Mouse (Mus musculus) embryonic facial prominence, embryonic 15.5 days (tissue): Measurements from ENCODE around the gene Dclk1. TPM values are rescaled to one million over a fixed set of nuclear protein-coding genes. Genes with fewer than 3 reads are reported as not detected.

Source experiments
- ATAC-seq: fragments of 200-750 bp; cut with Nextera tagmentation; 2 replicates; pipeline ENCODE4 v1.8.0; 2017; ENCODE audit warnings: low read depth, moderate TSS enrichment; ENCODE audit not compliant: insufficient number of reproducible peaks, low FRiP score, low TSS enrichment
- H3K27ac ChIP-seq: fragments of 300-500 bp; sonication (generic); replicated peaks from 2 replicates; pipeline ENCODE4 v1.5.1; 2015; ENCODE audit warnings: mild to moderate bottlenecking, inconsistent platforms
- H3K27me3 ChIP-seq: fragments of 300-500 bp; sonication (generic); 2 replicates; pipeline ENCODE4 v1.6.1; 2015; ENCODE audit warnings: inconsistent platforms
- H3K36me3 ChIP-seq: fragments of 300-500 bp; sonication (generic); 2 replicates; pipeline ENCODE4 v1.6.1; 2015; ENCODE audit warnings: mild to moderate bottlenecking, inconsistent platforms
- H3K4me1 ChIP-seq: fragments of 300-500 bp; sonication (generic); 2 replicates; pipeline ENCODE4 v1.6.1; 2015; ENCODE audit warnings: inconsistent platforms
- H3K4me2 ChIP-seq: fragments of 300-500 bp; sonication (generic); replicated peaks from 2 replicates; pipeline ENCODE4 v1.6.1; 2015; ENCODE audit warnings: mild to moderate bottlenecking, inconsistent platforms
- H3K4me3 ChIP-seq: fragments of 300-500 bp; sonication (generic); replicated peaks from 2 replicates; pipeline ENCODE4 v1.5.1; 2015; ENCODE audit warnings: mild to moderate bottlenecking, inconsistent platforms
- H3K9ac ChIP-seq: fragments of 300-500 bp; sonication (generic); 2 replicates; pipeline ENCODE4 v1.6.1; 2015; ENCODE audit warnings: inconsistent platforms
- H3K9me3 ChIP-seq: fragments of 300-500 bp; sonication (generic); replicated peaks from 2 replicates; pipeline ENCODE4 v1.6.1; 2016; ENCODE audit warnings: inconsistent platforms
- WGBS: fragments of 180-500 bp; shearing (Covaris S2); methylation state at CpG from one replicate; pipeline ENCODE4 v1.1.7; 2015; 5-methylcytosine and 5-hydroxymethylcytosine counted together
- polyA plus RNA-seq: library from polyadenylated mRNA; unstranded; fragments of >200 nt; fragmentation: Nextera tagmentation; extraction: Ambion mirVana; gene quantifications from 2 replicates; pipeline ENCODE4 v1.2.1, GENCODE M21; 2015

The Dclk1 gene
- polyA plus RNA-seq, 1 experiment from 2014 or later, result 64.6 TPM

GRCm38 (mm10) chr3:55260139-55260538 lies 18.0 kb downstream of the Dclk1 start:
- 71% methylated on average over 7 of the region's 7 CpGs for WGBS
- Histone ChIP-seq H3K27ac (no peak overlapping the region), H3K4me3 (no peak overlapping the region)

GRCm38 (mm10) chr3:55266091-55266490 lies 23.9 kb downstream of the Dclk1 start:
- no peak overlapping the region for H3K4me3 ChIP-seq
- no peak overlapping the region for H3K27ac ChIP-seq
- no peaks in the 10 kb centered on the region for H3K36me3 ChIP-seq
- WGBS, result 88% methylated on average over 5 of the region's 5 CpGs
- no peak overlapping the region for H3K4me2 ChIP-seq
- H3K4me1 ChIP-seq, result peaks cover 8% of the 10 kb centered on the region
- no peak for ATAC-seq
- no peaks in the 10 kb centered on the region for H3K27me3 ChIP-seq
- no peak overlapping the region for H3K9ac ChIP-seq
- no peaks in the 10 kb centered on the region for H3K9me3 ChIP-seq

More at GRCm38 (mm10) chr3:55260139-55260538, 18.0 kb downstream of the Dclk1 start:
- Histone ChIP-seq H3K4me1 (no peaks in the 10 kb centered on the region), H3K9me3 (no peaks in the 10 kb centered on the region), H3K4me2 (no peak overlapping the region), H3K27me3 (no peaks in the 10 kb centered on the region), H3K36me3 (no peaks in the 10 kb centered on the region; the same call in 1 of the 2 replicates), H3K9ac (no peak overlapping the region)
- no peak for ATAC-seq

GRCm38 (mm10) chr3:55269802-55270201 lies 27.6 kb downstream of the Dclk1 start:
- no peak for ATAC-seq
- Histone ChIP-seq H3K4me1 (peaks cover 8% of the 10 kb centered on the region), H3K9me3 (no peaks in the 10 kb centered on the region), H3K9ac (no peak overlapping the region), H3K27ac (no peak overlapping the region), H3K27me3 (no peaks in the 10 kb centered on the region), H3K36me3 (no peaks in the 10 kb centered on the region), H3K4me2 (no peak overlapping the region), H3K4me3 (no peak overlapping the region)
- 71% methylated on average over 4 of the region's 4 CpGs for WGBS

- H3K9me3 ChIP-seq, result no peaks in the 10 kb centered on the region
- peaks cover 8% of the 10 kb centered on the region for H3K4me1 ChIP-seq
- no peaks in the 10 kb centered on the region for H3K36me3 ChIP-seq
- H3K27me3 ChIP-seq, result no peaks in the 10 kb centered on the region
- no peak overlapping the region for H3K4me2 ChIP-seq
- H3K9ac ChIP-seq, result no peak overlapping the region
- ATAC-seq, result no peak
- no peak overlapping the region for H3K4me3 ChIP-seq
- WGBS, result 67% methylated on average over 3 of the region's 3 CpGs
- no peak overlapping the region for H3K27ac ChIP-seq
Measured at GRCm38 (mm10) chr3:55270345-55270744, 28.2 kb downstream of the Dclk1 start.

GRCm38 (mm10) chr3:55270920-55271319 lies 28.8 kb downstream of the Dclk1 start:
- no peak overlapping the region for H3K9ac ChIP-seq
- H3K4me3 ChIP-seq, result no peak overlapping the region
- H3K27me3 ChIP-seq, result no peaks in the 10 kb centered on the region
- no peaks in the 10 kb centered on the region for H3K36me3 ChIP-seq
- no peak overlapping the region for H3K27ac ChIP-seq
- H3K4me1 ChIP-seq, result peaks cover 8% of the 10 kb centered on the region
- WGBS, result 77% methylated on average over 5 of the region's 5 CpGs
- no peak for ATAC-seq
- no peak overlapping the region for H3K4me2 ChIP-seq
- no peaks in the 10 kb centered on the region for H3K9me3 ChIP-seq

GRCm38 (mm10) chr3:55272536-55272935 lies 30.4 kb downstream of the Dclk1 start:
- ATAC-seq, result no peak
- peaks cover 8% of the 10 kb centered on the region for H3K4me1 ChIP-seq
- H3K27ac ChIP-seq, result no peak overlapping the region
- H3K36me3 ChIP-seq, result no peaks in the 10 kb centered on the region
- H3K9ac ChIP-seq, result no peak overlapping the region
- no peaks in the 10 kb centered on the region for H3K27me3 ChIP-seq
- H3K4me2 ChIP-seq, result no peak overlapping the region
- 86% methylated on average over 6 of the region's 6 CpGs for WGBS
- no peaks in the 10 kb centered on the region for H3K9me3 ChIP-seq
- H3K4me3 ChIP-seq, result no peak overlapping the region

GRCm38 (mm10) chr3:55276446-55276845 lies 34.3 kb downstream of the Dclk1 start:
- Histone ChIP-seq H3K27me3 (no peaks in the 10 kb centered on the region), H3K4me3 (no peak overlapping the region), H3K9ac (no peak overlapping the region), H3K4me1 (peaks cover 9% of the 10 kb centered on the region; the same call in 1 of the 2 replicates), H3K27ac (no peak overlapping the region), H3K36me3 (no peaks in the 10 kb centered on the region), H3K4me2 (no peak overlapping the region), H3K9me3 (no peaks in the 10 kb centered on the region)
- no peak for ATAC-seq
- 84% methylated on average over 3 of the region's 3 CpGs for WGBS

- no peak overlapping the region for H3K27ac ChIP-seq
- H3K4me1 ChIP-seq, result peaks cover 9% of the 10 kb centered on the region; the same call in 1 of the 2 replicates
- no peaks in the 10 kb centered on the region for H3K27me3 ChIP-seq
- no peak overlapping the region for H3K4me2 ChIP-seq
- ATAC-seq, result no peak
- WGBS, result 76% methylated on average over 1 of the region's 1 CpGs
- no peak overlapping the region for H3K4me3 ChIP-seq
- no peak overlapping the region for H3K9ac ChIP-seq
- H3K36me3 ChIP-seq, result no peaks in the 10 kb centered on the region
- no peaks in the 10 kb centered on the region for H3K9me3 ChIP-seq
Measured at GRCm38 (mm10) chr3:55276851-55277250, 34.7 kb downstream of the Dclk1 start.

- H3K9ac ChIP-seq, result no peak overlapping the region
- no peaks in the 10 kb centered on the region for H3K9me3 ChIP-seq
- H3K27ac ChIP-seq, result no peak overlapping the region
- no peaks in the 10 kb centered on the region for H3K36me3 ChIP-seq
- H3K4me2 ChIP-seq, result no peak overlapping the region
- peaks cover 9% of the 10 kb centered on the region; the same call in 1 of the 2 replicates for H3K4me1 ChIP-seq
- ATAC-seq, result 0 out of 2 replicates have a peak, but pooled peaks have one; percentile 53
- H3K27me3 ChIP-seq, result no peaks in the 10 kb centered on the region
- H3K4me3 ChIP-seq, result no peak overlapping the region
- WGBS, result 55% methylated on average over 1 of the region's 1 CpGs
Measured at GRCm38 (mm10) chr3:55277829-55278228, 35.7 kb downstream of the Dclk1 start.

DNA sequence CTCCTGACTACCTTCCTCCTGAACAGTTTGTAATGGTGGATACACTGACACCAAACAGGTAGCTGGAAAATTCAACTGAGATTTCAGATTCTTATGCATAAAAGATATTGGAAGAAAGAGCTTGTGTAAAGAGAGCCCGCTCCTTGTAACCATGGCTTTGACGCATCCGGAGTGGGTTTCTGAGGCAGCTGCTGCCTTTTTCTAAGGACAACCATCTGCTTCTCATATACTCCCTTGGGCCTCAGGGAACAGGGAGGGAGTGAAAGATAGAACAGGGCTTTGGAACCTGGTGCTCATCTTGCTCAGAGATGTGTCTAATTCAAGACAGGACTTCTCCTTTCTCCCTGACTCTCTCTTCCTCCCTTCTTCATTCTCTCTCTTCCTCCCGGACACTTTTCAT lies 37.8 kb downstream of the Dclk1 start:
- no peak for ATAC-seq
- Histone ChIP-seq H3K36me3 (no peaks in the 10 kb centered on the region), H3K4me1 (peaks cover 9% of the 10 kb centered on the region; the same call in 1 of the 2 replicates)

DNA sequence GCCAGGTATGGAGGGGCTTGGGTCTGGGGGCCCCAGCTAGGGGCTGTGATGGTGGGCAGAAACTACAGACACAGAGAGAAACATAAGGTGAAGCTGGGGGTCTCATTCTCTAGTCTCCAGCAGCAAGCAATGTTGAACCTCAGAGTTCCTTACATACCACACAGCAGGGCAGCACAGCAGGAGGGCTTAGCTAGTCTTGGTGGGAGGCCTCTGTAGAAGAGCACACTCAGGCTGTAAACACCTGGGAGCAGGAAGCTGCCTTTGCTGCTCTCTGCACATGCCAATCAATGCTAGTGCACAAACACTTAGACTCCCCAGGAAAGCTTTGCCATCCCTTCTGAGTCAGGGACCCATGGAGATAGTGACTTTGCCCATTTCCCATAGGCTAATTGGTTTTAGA lies 38.3 kb downstream of the Dclk1 start:
- Histone ChIP-seq H3K27ac (no peak overlapping the region), H3K4me2 (no peak overlapping the region), H3K9ac (no peak overlapping the region), H3K27me3 (no peaks in the 10 kb centered on the region), H3K36me3 (no peaks in the 10 kb centered on the region), H3K4me1 (peaks cover 9% of the 10 kb centered on the region; the same call in 1 of the 2 replicates), H3K9me3 (no peaks in the 10 kb centered on the region), H3K4me3 (no peak overlapping the region)
- no peak for ATAC-seq

More for the DNA sequence above, 37.8 kb downstream of the Dclk1 start:
- H3K27me3 ChIP-seq, result no peaks in the 10 kb centered on the region
- 42% methylated on average over 4 of the region's 4 CpGs for WGBS
- no peak overlapping the region for H3K27ac ChIP-seq
- no peak overlapping the region for H3K4me2 ChIP-seq
- no peaks in the 10 kb centered on the region for H3K9me3 ChIP-seq
- no peak overlapping the region for H3K4me3 ChIP-seq
- no peak overlapping the region for H3K9ac ChIP-seq

DNA sequence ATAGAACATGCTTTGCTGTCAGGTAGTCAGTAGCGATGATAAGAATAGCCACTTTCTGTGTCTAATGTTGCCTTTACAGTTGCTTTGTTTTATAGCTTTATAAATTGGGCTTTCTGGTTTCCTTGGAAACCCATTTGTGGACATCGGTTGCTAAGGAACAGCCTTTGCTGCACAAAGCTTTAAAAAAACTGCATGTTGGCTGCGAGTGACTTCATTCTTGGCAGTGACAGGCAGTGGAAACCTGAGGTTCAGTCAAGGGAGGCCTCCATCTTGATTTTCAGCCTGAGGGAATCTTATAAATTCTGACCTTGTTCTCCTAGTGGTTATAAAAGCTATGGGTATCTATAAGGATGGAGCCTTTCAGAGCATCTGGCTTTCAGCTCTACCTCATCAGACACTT lies 42.1 kb downstream of the Dclk1 start:
- H3K4me2 ChIP-seq, result no peak overlapping the region
- H3K9me3 ChIP-seq, result no peaks in the 10 kb centered on the region
- no peaks in the 10 kb centered on the region for H3K36me3 ChIP-seq
- H3K9ac ChIP-seq, result no peak overlapping the region
- peaks cover 9% of the 10 kb centered on the region; the same call in 1 of the 2 replicates for H3K4me1 ChIP-seq
- 52% methylated on average over 3 of the region's 3 CpGs for WGBS
- no peak overlapping the region for H3K4me3 ChIP-seq
- no peak overlapping the region for H3K27ac ChIP-seq
- no peak for ATAC-seq
- H3K27me3 ChIP-seq, result no peaks in the 10 kb centered on the region
